Mouse (Mus musculus) brain, embryonic 14.5 days (tissue): ENCODE data around the gene Gpr137b. TPM values are rescaled to one million over a fixed set of nuclear protein-coding genes. Genes with fewer than 3 reads are reported as not detected.
A peak's percentile ranks its signal among the peaks of the same experiment; 100 is the strongest.
"Not testable (repeated sequence)": the region's sequence is repeated elsewhere in the genome, so short reads cannot be mapped to it uniquely, and the experiment has no call there.

Source experiments
- DNase-seq: peaks from one replicate; pipeline ENCODE4 v3.0.0-alpha.2; 2011; ENCODE audit warnings: low read depth
- CTCF ChIP-seq: fragments of 200-500 bp; IDR thresholded peaks from 2 replicates; pipeline ENCODE4 v1.5.1; 2012; ENCODE audit warnings: inconsistent platforms, mild to moderate bottlenecking, moderate library complexity, borderline replicate concordance; ENCODE audit not compliant: insufficient read depth, insufficient read length; ENCODE audit errors: extremely low read depth
- POLR2A ChIP-seq: fragments of 200-500 bp; IDR thresholded peaks from 2 replicates; pipeline ENCODE4 v1.6.1; 2012; ENCODE audit warnings: mild to moderate bottlenecking, inconsistent platforms, borderline replicate concordance; ENCODE audit not compliant: poor library complexity, insufficient read depth, insufficient read length, severe bottlenecking; ENCODE audit errors: extremely low read depth
- polyA plus RNA-seq: library from polyadenylated mRNA; depleted of rRNA; stranded (reverse); fragments of >200 nt; gene quantifications from 2 replicates; pipeline ENCODE4 v1.2.3, GENCODE M21; 2012; rRNA removed

The Gpr137b gene
- polyA plus RNA-seq, 1 experiment, result 30.7 TPM

- no peak for DNase-seq
- no peak for TF ChIP-seq CTCF
- no peak for TF ChIP-seq POLR2A
These were observed 16.6 kb downstream of the Gpr137b start for GRCm38 (mm10) chr13:13377180-13377579.

- DNase-seq, result not testable (repeated sequence)
These were observed 19.8 kb downstream of the Gpr137b start for GRCm38 (mm10) chr13:13373965-13374364.

- DNase-seq, result not testable (repeated sequence)
These were observed 22.4 kb downstream of the Gpr137b start for GRCm38 (mm10) chr13:13371436-13371835.

- not testable (repeated sequence) for DNase-seq
These were observed 27.4 kb downstream of the Gpr137b start for GRCm38 (mm10) chr13:13366371-13366770.

- not testable (repeated sequence) for DNase-seq
These were observed 30.3 kb downstream of the Gpr137b start for GRCm38 (mm10) chr13:13363536-13363935.

- DNase-seq, result not testable (repeated sequence)
These were observed 31.6 kb downstream of the Gpr137b start for GRCm38 (mm10) chr13:13362261-13362660.

- DNase-seq, result not testable (repeated sequence)
These were observed 33.8 kb downstream of the Gpr137b start for GRCm38 (mm10) chr13:13360045-13360444.

- not testable (repeated sequence) for DNase-seq
These were observed 35.2 kb downstream of the Gpr137b start for GRCm38 (mm10) chr13:13358602-13359001.

- not testable (repeated sequence) for DNase-seq
These were observed 35.7 kb downstream of the Gpr137b start for GRCm38 (mm10) chr13:13358097-13358496.

- not testable (repeated sequence) for DNase-seq
These were observed 41.7 kb downstream of the Gpr137b start for GRCm38 (mm10) chr13:13352113-13352512.

GRCm38 (mm10) chr13:13350681-13351080, 43.1 kb downstream of the Gpr137b start:
- DNase-seq, result peak; percentile 3

GRCm38 (mm10) chr13:13349288-13349687, 44.5 kb downstream of the Gpr137b start:
- TF ChIP-seq CTCF (no peak), POLR2A (no peak)
- peak; percentile 19 for DNase-seq

- not testable (repeated sequence) for DNase-seq
These were observed 46.0 kb downstream of the Gpr137b start for GRCm38 (mm10) chr13:13347634-13348412.

- DNase-seq, result not testable (repeated sequence)
These were observed 56.5 kb downstream of the Gpr137b start for GRCm38 (mm10) chr13:13337361-13337760.

- peak; percentile 64; the same call in 1 of the 2 replicates for TF ChIP-seq CTCF
- TF ChIP-seq POLR2A, result no peak
- DNase-seq, result peak; percentile 28
These were observed 64.9 kb downstream of the Gpr137b start for GRCm38 (mm10) chr13:13328876-13329275.

Other genes with a start within 250 kb of the Gpr137b start
- 0.30 and 1.1 TPM in 2 replicates for gene Prl2c5, start 211.3 kb downstream of the Gpr137b start, polyA plus RNA-seq
- 33.8 and 73.2 TPM in 2 replicates for gene Nid1, start 43.5 kb upstream of the Gpr137b start, polyA plus RNA-seq
- 4.8 and 7.3 TPM in 2 replicates for gene Lyst, start 196.4 kb upstream of the Gpr137b start, polyA plus RNA-seq